Mouse (Mus musculus) left cerebral cortex, postnatal 10 days (tissue): Measurements from ENCODE around the gene Gm20379. TPM values are rescaled to one million over a fixed set of nuclear protein-coding genes. Genes with fewer than 3 reads are reported as not detected.

Experiments used
- DNase-seq, 2 experiments: peaks; one replicate each; pipeline ENCODE4 v3.0.0; 2021 to 2022; ENCODE audit warnings: low spot score in 2 of 2, mixed read lengths in 1 of 2; ENCODE audit errors: extremely low spot score in 1 of 2
- intact Hi-C: fragments of 180-260 bp; cut with DNase I; formaldehyde crosslinking; loops from one replicate; pipeline ENCODE4 v1.15.1; 2025
- total RNA-seq, 2 experiments: library from RNA; stranded (reverse); gene quantifications; 2 replicates each; pipeline ENCODE4 v1.2.3; 2021

The Gm20379 gene
- not detected for total RNA-seq

DNA sequence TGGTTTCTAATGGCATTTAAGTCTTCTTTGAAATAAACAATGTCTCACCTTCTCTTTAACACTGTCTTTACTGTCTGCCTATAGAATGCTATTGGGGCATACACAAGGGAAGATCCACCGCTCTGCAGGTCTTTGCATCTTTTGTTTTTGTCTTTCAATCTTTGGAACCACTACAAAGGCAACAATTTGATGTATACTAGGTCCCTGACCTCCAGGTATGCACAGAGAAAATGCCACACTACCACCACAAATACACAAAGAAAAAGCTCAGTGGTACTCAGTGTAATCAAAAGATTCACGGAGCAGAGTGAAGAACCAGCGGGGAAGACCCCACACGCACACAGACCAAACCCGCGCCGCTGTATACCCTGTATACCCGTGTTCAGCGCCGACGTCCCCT, at the start of gene Gm20379:
Gene Gm20379, plus strand, starts transcription at position 301 of the 400 bp plus-strand sequence.
- DNase-seq: no peak
- intact Hi-C loops: no loop called here

DNA sequence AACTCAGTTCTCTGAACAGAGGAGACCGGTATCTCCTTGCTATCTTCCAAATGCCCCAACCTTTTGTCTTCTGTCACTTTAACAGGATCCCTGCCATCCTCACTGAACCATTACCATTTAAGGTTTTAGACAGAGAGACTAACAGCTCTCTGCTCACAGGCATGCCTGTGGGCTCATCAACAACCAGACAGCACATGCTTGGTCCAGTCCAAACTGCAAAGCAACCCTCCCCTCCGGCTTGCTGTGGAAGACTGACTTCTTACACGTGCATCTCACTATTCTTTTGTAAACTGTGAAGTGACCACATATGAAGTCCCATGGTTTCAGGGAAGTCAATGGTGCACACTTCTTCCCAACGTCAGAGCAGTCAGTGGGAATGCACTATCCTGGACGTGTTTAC, 44.5 kb upstream of the Gm20379 start:
- no peak for DNase-seq
- intact Hi-C loops: no loop called here

DNA sequence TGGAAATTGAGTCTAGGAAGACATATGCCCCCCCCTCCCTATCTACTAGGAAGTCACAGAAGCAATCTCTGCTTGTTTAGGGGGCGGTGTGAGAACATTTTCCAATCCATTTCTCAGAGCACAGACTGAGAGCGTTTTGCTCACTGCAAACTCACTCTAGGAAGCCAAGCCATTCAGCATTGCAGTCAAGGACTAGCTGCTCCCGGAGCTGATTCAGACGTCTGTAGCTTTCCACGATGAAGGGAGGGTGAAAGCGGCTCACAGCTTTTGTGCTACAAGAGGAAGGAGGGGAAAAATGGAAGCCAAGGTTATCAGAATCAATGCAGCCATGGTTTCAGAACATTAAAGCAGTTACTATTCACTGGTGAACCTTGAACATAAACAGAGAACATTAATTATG, 42.2 kb upstream of the Gm20379 start:
- intact Hi-C loops: no loop called here
- DNase-seq: no peak

DNA sequence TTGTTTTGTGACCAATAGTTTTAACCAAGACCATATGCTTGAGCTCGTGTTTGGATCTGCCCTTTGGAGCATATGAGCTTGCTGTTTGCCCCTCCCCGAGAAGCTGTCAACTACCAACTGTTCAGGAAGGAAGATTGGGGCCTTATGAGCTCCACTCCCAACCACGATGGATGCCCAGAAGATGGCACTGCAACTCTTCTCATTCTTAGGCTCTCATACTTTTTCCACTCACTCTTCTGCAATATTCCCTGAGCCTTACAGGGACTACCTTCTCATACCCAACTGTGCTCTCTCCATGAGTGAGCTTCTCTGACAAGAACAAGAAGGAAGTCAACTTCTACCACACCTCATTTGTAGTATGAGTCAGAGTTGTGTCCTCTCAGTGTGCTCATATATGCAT, 38.7 kb upstream of the Gm20379 start:
- DNase-seq: no peak
- intact Hi-C loops: no loop called here

DNA sequence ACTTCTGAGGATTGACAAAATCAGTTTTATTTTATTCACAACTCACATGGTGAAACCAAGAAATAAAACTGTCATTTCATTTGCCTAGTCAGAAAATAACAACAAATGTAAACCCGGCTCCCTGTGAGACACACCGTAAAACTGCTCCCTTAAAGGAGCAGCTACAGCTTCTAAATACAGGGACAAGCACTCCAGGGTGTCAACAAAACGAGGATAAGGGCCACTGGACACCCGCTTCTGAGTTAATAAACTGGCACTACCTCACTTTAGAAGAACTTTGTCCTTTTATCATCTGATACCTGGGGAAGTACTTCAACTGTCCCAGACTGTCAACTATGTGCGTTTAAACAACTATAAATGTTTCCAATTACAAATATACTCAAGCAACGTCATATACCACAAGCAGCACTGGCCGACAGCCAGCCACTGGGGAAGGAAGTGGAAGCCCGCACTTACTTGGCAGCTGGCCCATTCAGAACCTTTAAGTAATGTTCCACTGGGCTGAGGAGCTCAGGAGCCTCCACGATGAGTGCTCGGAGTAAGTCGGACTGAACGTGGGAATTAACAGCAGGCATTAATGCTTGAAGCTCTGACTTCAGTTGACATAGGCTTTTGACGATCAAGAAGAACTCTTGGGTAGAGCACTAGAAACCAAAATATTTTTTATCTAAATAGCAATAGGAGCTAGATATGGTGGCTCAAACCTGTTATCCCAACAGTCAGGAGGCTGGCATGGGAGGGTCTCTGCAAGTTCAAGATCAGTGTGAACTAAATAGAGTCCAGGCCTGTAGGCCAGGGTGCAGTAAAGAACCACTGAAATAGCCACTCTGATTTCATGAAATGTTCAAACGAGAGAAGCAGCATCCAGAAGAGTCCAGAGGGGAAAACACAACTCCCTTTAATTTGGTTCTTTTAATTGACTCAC, 31.2 kb upstream of the Gm20379 start:
- DNase-seq: peak; percentile 62 to 89
- intact Hi-C loops: no loop called here

DNA sequence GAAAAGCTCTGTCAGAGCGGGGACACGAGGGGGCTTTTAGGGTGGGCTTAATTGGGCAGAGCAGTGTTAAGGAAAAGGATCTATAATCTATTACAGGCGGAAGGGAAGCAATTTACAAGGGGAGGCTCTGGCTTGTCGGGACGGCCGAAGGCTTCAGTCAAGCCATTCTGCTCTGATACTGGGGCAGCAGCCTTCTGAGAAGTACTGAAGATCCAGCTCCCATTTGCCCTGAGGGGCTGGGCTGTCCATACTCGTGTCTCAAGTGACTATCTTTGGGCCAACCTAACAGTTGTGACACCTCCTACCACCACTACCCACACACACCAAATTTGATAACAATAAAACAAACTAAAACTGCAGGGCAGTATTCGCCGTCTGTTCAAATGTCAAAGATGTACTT, 30.5 kb upstream of the Gm20379 start:
- intact Hi-C loops: no loop called here
- DNase-seq: no peak

DNA sequence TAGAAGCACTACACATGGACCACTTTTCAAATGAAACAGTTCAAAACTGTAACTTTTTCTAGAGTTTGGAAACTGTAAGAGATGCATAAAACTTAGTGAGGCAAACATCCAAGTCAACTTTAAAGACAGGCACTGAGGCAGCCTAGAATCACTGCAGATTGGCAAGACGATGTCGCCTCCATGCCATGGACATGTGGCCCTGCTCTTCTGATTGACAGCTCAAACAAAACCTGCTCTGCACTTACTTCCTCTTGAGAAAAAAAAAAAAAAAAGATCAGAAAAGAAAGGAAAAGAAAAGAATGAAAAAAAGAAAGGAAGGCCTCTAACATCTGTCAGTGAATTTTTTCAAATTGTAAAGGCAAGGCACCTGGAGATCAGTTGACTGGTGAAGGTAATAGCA, 28.8 kb upstream of the Gm20379 start:
- DNase-seq: no peak
- intact Hi-C loops: no loop called here

DNA sequence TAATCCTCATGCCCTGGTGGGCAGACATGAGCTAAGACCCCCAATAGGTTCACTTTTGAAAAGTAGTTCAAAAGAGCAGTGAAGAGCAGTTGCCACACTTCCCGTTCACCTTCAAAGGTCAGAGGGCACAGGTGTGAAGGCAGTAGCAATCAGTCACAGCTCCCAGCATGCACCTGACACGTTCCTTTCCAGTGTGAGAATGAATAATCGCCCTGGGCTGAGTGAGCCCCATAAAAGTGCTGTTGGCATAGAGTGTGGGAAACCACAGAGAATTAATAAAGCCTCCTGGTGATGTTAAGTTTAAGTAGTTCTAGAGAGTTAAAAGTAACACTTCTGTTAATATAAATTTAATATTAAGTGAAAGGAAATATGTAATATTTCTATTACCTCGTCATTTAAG, 14.2 kb upstream of the Gm20379 start:
- intact Hi-C loops: no loop called here
- DNase-seq: no peak

DNA sequence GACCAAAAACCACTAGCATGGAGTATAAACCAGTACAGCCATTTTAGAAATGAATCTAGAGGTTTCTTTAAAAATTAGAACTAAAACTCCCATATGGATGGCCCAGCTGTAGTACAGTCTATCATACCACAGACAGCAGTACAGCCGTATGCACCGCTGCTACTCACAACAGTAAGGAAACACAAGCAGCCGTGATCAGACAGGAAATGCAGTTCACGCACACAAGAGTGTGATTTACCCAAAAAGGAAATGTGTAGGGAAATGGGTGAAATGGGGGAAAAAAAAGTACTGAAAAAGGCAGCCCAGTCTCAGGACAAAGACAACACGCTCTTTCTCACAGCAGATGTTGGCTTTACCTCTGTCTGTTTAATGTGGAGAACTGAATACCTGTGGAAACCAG, 11.9 kb upstream of the Gm20379 start:
- DNase-seq: no peak
- intact Hi-C loops: no loop called here

DNA sequence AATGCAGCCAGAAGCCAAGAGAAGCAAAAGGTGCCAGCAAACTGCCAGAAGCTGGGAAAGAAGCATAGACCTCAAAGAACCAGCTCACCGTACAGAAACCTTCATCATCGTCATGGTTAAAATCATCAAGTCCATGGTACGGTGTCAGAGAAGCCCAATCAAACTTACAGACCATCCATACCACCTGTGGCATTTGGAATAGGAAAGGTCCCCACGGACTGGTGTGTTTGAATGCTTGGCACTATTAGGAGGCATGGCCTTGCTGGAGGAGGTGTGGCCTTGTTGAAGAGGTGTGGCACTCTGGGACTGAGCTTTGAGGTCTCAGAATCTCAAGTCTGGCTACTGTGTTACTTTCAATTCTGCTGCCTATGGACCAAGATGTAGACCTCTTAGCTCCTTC, 9.3 kb upstream of the Gm20379 start:
- DNase-seq: no peak
- intact Hi-C loops: no loop called here

DNA sequence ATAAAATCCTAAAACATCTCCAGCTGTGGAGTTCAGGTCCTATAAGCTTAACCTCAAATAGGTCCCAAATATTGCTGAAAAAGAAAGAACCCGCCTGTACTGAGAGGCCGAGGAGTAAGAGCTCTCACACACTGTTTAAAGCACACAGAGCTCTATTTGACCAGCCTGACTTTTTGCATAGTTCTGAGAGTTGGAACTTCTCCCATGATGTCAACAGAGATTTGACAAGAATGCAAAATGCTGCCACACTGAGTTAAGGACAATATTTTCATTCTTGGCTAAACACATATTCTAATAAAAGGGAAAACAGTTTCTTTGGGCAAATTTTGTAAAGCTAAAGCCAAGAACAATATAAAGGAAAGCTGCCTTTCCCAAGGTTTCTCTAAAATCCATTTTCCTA, 8.8 kb upstream of the Gm20379 start:
- intact Hi-C loops: no loop called here
- DNase-seq: no peak

DNA sequence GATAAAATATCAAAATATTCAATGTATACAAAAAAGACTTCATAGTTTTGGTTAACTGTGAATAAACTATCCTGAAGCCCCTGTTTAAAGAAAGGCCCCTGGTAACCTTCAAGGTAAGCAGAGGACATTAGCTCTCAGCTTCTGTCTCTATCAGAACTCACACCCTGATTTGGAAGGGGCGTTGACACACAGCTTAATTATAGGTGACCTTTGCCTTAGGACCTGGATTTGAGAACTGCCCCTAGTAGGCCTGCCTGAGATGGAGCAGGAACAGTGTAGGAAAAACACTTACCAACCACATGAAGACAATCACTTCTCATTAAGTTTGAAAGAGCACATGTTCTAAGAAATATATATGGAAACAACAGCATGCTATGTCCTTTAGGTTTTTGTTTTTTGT, 6.3 kb upstream of the Gm20379 start:
- no peak for DNase-seq
- intact Hi-C loops: no loop called here

DNA sequence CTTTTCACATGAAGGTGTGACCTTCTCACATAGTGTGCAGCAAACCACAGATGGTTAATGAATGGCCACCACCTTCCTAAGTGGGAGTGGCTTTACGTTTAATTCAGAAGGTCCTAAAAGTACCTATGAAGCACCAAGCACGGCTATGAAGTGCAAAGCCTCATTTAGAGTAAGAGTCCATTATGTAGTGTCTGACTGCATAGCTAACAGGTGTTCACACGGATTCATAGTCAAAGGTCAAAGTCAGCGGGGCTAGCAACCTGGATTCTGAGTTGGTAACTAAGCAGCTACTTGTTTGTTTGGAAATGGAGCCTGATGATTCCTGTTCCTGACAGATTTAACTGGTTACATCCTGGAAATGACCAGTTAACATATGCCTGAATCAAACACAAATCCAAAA, 4.0 kb upstream of the Gm20379 start:
- no peak for DNase-seq
- intact Hi-C loops: no loop called here

DNA sequence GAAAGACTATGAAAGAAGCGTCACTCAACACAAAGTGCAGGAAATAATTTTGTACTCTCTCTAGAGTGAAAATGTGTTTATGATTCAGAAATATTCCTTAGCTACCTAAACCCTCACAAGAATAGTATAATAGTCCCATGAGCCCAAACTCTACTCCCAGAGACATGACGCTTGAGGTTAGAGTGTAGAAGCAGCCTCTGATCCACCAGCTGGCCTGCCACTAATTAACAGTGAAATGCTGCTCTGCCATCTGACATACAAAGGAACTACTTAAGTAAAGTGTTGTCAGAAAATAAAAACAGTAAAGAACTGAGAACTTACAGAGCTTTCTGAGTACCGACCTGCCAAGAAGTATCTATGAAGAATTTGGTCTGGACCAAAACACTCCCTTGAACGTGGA, 3.3 kb upstream of the Gm20379 start:
- intact Hi-C loops: no loop called here
- no peak for DNase-seq

DNA sequence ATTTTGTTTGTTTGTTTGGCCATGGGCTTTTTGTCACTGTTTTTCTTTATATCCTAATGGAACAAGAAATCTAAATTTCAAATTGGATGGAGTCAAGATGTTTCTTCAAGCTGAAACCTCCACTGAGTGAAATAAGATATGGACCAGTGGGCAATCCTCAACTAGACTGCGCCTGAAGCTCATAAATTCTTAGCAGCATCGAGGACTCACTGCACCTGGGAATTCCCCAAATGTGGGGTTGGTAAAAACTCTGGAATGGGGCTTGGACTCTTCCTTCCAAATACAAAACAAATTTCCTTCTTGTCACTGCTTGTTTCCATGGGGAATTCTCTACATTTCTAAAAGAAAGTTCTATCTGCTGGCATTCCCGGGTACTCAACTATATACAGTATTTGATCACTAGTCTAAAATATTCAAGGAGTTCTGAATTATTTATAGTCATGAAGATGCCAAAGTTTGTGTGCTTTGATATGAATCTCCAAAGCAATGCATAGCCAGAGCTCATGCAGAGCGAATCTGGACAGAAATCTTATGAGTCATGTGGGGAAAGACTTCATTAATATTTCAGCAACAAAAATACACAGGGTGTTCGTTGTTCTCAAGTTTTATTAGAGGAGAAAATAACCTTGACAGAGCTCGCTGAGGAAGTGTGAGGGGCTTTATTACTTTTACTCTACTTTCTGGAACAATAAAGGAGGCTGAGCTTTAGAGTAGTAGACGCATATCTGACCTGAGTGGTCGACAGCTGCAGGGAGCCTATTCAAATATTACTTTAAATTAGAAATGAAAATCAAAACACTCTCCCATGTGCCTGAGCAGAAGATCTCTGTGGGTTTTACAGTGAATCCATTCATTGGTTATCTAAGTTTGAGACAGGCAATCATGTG, 2.5 kb upstream of the Gm20379 start:
- intact Hi-C loops: no loop called here
- DNase-seq: no peak

DNA sequence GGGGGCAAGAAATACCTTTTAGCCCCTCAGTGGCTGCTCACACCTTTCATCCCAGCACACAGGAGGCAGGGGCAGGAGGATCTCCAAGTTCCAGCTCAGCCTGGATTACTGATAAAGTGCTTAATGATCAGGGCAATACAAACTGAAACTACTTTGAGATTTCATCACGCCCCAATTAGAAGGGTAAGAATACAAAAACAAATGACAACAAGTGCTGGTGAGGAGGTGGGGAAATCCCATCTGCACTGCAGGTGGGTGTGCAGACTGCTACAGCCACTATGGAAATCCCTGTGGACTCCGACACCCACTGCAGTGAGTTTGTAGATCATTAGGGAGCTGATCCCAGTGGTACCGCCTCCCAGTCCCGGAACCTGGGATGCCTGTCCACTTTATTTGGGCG, 1.5 kb upstream of the Gm20379 start:
- no peak for DNase-seq
- intact Hi-C loops: no loop called here

DNA sequence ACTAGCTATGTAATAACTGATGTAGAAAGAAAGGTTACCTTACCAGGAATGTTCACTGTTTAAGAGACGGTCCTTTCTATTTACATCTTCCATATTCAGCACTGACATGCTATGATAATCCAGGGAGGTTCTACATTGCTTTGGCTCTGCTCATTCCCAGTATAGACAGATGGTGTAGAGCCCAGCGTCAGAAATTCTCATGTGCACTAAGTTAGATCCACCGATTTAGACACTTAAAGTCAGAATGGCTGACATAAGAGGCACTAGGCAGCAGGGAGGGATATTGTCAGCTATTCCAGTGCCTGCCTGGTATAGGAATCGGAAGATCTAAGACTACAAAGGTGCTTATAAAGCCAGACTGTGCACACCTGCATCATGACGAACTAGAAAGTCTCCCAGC, 8.8 kb downstream of the Gm20379 start:
- no peak for DNase-seq
- intact Hi-C loops: no loop called here

DNA sequence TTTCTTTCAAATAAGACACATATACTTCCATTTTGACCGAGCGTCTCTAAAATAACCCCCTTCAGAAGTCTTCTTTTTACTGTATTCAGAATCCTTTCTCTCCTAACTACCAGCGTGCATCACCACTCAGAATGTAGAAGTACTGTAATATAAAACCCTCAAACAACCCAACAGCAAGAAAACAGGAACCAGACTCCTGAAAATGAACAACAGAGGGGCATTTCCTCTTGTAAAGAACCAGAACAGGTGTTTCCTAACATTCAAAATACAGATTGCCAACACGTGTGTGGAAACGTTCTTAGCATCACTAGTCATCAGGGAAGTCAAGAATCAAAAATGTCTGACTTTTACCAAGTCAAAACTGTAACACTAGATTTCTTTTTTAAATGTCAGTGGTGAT, 15.0 kb downstream of the Gm20379 start:
- no peak for DNase-seq
- intact Hi-C loops: no loop called here

DNA sequence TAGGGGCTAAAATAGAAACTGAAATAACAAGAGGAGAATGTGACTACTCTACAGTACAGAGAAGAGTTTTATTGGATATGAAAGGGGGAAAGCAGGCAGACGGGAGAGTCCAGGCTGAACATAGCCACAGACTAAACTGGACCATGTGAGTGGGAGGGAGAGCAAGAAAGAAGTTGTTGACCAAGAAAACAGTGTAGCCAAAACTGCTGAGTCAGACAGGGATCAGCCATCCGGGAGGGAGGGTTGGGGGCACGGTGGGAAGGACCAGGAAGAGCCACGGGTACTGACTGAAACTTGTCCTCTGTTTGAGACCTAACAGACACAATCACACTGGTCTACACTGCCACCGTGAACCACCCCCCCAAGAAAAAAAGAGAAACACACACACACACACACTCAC, 20.2 kb downstream of the Gm20379 start:
- intact Hi-C loops: no loop called here

DNA sequence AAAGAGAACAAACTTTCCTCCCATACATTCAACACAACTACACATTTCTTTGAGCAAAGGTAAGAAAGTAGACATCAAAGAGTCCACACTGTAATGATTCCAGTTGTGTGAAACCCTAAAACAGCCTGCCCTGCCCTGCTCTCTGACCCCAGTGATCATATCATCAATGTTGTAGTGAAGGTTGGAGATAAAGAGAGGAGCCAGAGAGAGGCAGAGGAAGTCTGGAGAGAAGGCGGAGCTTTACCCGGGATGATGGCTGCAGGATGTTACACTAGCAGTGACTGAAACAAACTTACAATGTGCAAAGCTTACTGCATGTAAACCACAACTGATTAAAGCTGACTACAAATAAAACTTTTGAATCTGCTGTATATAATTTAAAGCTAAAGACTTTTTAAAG, 22.2 kb downstream of the Gm20379 start:
- no peak for DNase-seq
- intact Hi-C loops: no loop called here

More for the DNA sequence above, 20.2 kb downstream of the Gm20379 start:
- DNase-seq: no peak
